Mouse (Mus musculus): Measurements from ENCODE around the gene Mdm4.

GRCm38 (mm10) chr1:133063164-133063563 is 32.8 kb upstream of the Mdm4 start:
- TF ChIP-seq POLR2A (IDR thresholded peaks at IDR 0.05; ENCODE audit: low read depth, low read length) (no peak), CTCF (conservative IDR thresholded peaks at IDR 0.05; ENCODE audit: insufficient read depth, insufficient read length, low read depth, low read length) (no peak)

Data from kidney, adult 2 months (tissue).